Mouse (Mus musculus): ENCODE data around the gene Pacrg.

GRCm38 (mm10) chr17:10737966-10738365 lies 102.1 kb downstream of the Pacrg start:
- TF ChIP-seq CTCF (IDR thresholded peaks at IDR 0.05; ENCODE audit: low read depth, low read length): no peak
- TF ChIP-seq GATA1 (IDR thresholded peaks at IDR 0.05; ENCODE audit: borderline replicate concordance, low read length): no peak

All from G1E (cell line).